Mouse (Mus musculus) neural tube, embryonic 13.5 days (tissue): ENCODE measurements around the gene Akr1c19. TPM values are rescaled to one million over a fixed set of nuclear protein-coding genes. Genes with fewer than 3 reads are reported as not detected.
"Not testable (repeated sequence)": the region's sequence is repeated elsewhere in the genome, so short reads cannot be mapped to it uniquely, and the experiment has no call there.

Source experiments
- ATAC-seq: fragments of 200-750 bp; cut with Nextera tagmentation; 2 replicates; pipeline ENCODE4 v1.8.0; 2017; ENCODE audit warnings: low read depth, mild to moderate bottlenecking, moderate TSS enrichment, moderate library complexity
- H3K27ac ChIP-seq: fragments of 300-500 bp; sonication (generic); replicated peaks from 2 replicates; pipeline ENCODE4 v1.5.1; 2015; ENCODE audit warnings: moderate library complexity, mild to moderate bottlenecking, inconsistent platforms
- H3K27me3 ChIP-seq: fragments of 300-500 bp; sonication (generic); 2 replicates; pipeline ENCODE4 v1.6.1; 2015; ENCODE audit warnings: mild to moderate bottlenecking, inconsistent platforms
- H3K36me3 ChIP-seq: fragments of 300-500 bp; sonication (generic); 2 replicates; pipeline ENCODE4 v1.6.1; 2015; ENCODE audit warnings: mild to moderate bottlenecking, inconsistent platforms
- H3K4me1 ChIP-seq: fragments of 300-500 bp; sonication (generic); replicated peaks from 2 replicates; pipeline ENCODE4 v1.6.1; 2015; ENCODE audit warnings: inconsistent platforms
- H3K4me2 ChIP-seq: fragments of 300-500 bp; sonication (generic); 2 replicates; pipeline ENCODE4 v1.6.1; 2015; ENCODE audit warnings: inconsistent platforms, mild to moderate bottlenecking, moderate library complexity
- H3K4me3 ChIP-seq: fragments of 300-500 bp; sonication (generic); 2 replicates; pipeline ENCODE4 v1.5.1; 2015; ENCODE audit warnings: mild to moderate bottlenecking, inconsistent platforms
- H3K9ac ChIP-seq: fragments of 300-500 bp; sonication (generic); 2 replicates; pipeline ENCODE4 v1.6.1; 2015; ENCODE audit warnings: moderate library complexity, mild to moderate bottlenecking, inconsistent platforms
- H3K9me3 ChIP-seq: fragments of 300-500 bp; sonication (generic); 2 replicates; pipeline ENCODE4 v1.6.1; 2016; ENCODE audit warnings: inconsistent platforms
- WGBS: fragments of 180-500 bp; shearing (Covaris S2); methylation state at CpG from one replicate; pipeline ENCODE4 v1.1.7; 2015; 5-methylcytosine and 5-hydroxymethylcytosine counted together
- polyA plus RNA-seq: library from polyadenylated mRNA; unstranded; fragments of >200 nt; fragmentation: Nextera tagmentation; extraction: Ambion mirVana; gene quantifications from 2 replicates; pipeline ENCODE4 v1.2.1, GENCODE M21; 2015

The Akr1c19 gene
- polyA plus RNA-seq, 1 experiment from 2014 or later = 4.1 TPM

DNA sequence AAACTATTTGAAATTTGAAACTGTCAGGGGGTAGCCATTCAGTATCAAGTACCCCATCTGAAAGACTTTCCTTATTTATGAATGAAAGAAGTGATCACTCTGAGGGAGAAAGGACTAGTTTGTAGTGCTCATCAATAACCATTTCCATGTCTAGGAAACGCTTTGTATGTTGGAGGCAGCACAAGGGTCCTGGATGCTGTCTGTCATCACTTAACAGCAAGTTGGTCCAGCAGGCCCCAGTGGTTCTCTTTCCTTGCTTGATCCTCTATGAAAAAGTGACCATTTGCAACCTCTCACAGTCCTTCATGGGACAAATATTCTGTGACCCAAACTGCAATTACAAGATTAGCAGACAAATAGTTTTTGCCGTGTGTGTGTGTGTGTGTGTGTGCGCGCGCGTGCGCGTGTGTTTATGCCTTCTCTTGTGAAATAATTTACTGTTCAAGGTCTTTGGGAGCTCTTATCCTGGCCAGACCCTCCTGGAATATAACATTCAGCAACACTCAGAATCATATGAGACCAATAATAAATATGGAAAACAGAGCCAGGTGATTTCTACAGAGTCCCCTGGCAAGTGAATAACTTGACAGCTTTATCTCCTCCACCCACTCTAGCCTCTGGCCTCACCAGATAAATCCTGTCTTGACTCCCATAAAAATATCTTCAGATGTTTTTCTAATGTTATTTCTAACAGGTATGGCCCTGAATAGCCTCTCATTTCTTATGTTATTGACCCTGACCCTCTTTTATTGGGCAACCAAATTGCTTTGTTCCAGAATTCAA, 2.5 kb downstream of the Akr1c19 start:
- WGBS = 90% methylated on average over 8 of the region's 8 CpGs

DNA sequence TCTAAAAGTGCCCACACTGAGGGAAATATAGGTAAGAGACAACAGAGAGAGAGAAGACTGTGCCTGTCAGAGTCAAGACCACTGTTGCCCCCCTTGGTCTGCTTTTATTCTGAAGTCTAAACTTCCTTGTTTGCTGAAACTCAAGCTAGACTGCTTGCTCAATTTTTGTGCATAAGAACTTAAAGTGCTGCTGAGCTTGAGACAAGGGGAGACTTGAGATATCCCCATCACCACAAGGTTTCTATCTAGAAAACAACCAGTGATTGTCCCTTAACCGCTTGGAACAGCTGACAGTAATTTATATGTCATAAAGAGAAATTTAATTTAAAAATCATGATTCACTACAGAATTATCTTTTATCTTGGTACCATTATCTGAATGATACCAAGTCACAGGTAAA, 4.6 kb downstream of the Akr1c19 start:
- Histone ChIP-seq H3K36me3 (no peaks in the 10 kb centered on the region), H3K4me2 (no peak overlapping the region), H3K9me3 (no peaks in the 10 kb centered on the region), H3K4me3 (no peak overlapping the region), H3K9ac (no peak overlapping the region), H3K4me1 (no peaks in the 10 kb centered on the region), H3K27me3 (no peaks in the 10 kb centered on the region), H3K27ac (no peak overlapping the region)
- 74% methylated on average over 1 of the region's 1 CpGs for whole genome bisulfite sequencing
- no peak for ATAC-seq

More for the DNA sequence above, 2.5 kb downstream of the Akr1c19 start:
- Histone ChIP-seq H3K9me3 (no peaks in the 10 kb centered on the region), H3K4me3 (no peak overlapping the region), H3K9ac (no peak overlapping the region), H3K4me1 (no peaks in the 10 kb centered on the region), H3K36me3 (no peaks in the 10 kb centered on the region), H3K4me2 (no peak overlapping the region), H3K27ac (no peak overlapping the region), H3K27me3 (no peaks in the 10 kb centered on the region)
- no peak for ATAC-seq

DNA sequence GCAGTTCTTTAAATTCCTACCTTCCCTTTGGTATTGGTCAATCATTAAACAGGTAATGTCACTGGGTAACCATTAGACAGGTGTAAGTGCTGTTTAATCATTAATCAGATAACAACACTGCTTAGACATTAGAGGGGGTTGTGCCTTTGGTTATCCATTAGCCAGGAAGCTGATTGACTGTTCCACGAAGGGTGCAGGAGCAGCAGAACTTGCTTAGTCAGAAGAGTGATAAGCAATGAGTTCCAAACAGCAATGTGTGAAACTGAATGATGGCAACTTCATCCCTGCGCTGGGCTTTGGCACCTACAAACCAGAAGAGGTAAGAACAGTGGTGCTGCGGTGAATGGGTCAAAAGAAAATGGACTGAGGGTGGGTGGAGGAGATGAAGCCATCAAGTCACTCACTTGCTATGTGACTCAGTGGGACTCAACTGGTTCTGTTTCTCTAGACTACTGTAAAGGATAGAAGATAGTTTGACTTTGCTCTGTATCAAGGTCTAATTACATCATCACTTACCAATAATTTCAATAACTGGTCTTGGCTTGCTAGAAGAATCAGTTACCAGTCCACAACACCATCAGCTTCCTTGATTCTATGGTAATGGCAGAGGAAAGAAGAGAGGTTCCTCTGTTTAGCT, 5.2 kb downstream of the Akr1c19 start:
- Histone ChIP-seq H3K9ac (no peak overlapping the region), H3K36me3 (no peaks in the 10 kb centered on the region), H3K27me3 (no peaks in the 10 kb centered on the region), H3K4me3 (no peak overlapping the region), H3K9me3 (no peaks in the 10 kb centered on the region), H3K27ac (no peak overlapping the region), H3K4me1 (no peaks in the 10 kb centered on the region), H3K4me2 (no peak overlapping the region)
- WGBS = 62% methylated on average over 3 of the region's 3 CpGs
- no peak for ATAC-seq

DNA sequence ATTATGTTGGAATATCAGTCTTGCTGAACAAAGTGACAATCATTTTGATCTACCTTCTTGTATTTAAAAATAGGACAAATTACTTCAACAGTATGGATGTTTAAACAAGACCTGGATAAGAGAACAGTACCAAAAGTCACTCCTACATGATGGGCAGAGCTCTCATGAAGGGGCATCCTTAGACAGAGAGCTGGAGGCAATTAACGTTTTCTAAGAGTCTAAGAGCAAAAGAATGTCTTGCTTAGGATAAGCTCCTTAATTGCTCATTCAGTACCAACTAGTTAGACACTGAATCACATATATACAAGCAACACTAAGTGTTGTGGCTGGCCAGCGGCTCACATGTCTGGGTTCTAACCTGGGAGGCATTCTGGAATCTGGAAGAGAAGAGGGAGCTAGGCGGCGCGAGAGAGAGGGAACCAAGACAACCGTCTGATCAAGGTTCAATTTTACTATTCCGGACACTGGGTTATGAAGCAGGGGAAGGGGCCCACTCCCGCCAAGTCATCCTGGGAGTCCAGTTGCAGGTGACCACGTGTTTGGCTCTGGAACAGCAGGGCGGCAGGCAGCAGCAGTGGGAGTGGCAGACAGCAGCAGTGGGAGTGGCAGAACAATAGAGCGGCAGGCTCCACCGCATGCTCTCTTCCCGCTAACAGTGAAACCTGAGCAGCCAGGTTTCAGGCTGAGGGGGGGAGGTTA, 16.5 kb downstream of the Akr1c19 start:
- peak overlapping the region; percentile 70 for H3K9ac ChIP-seq
- H3K4me3 ChIP-seq = peak overlapping the region; percentile 41
- no peaks in the 10 kb centered on the region for H3K9me3 ChIP-seq
- no peaks in the 10 kb centered on the region for H3K27me3 ChIP-seq
- ATAC-seq = peak; percentile 97
- peak overlapping the region; percentile 62 for H3K4me2 ChIP-seq
- H3K36me3 ChIP-seq = no peaks in the 10 kb centered on the region
- no peak overlapping the region for H3K27ac ChIP-seq
- H3K4me1 ChIP-seq = no peaks in the 10 kb centered on the region
- WGBS = 3% methylated on average over 13 of the region's 13 CpGs

DNA sequence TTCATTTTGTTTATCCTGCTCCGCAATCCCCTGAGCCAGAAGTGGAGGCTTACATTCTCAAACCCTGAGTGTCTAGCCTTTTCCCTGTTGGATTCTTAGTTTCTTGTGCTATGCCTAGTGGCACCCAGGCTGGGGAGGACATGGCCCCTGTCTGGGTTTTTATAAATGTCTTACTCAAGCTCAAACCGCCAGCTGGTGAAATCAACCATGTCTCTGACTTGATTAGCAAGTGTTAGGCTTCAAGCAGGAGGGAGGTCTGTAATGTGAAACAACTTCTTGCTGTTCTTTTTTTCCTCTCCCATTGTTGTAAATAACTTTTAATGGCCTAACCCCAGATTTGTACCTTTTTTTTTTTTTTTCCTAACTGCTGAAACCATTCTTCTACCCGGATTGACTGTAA, 20.8 kb downstream of the Akr1c19 start:
- 60% methylated on average over 3 of the region's 3 CpGs for WGBS
- ATAC-seq = no peak

DNA sequence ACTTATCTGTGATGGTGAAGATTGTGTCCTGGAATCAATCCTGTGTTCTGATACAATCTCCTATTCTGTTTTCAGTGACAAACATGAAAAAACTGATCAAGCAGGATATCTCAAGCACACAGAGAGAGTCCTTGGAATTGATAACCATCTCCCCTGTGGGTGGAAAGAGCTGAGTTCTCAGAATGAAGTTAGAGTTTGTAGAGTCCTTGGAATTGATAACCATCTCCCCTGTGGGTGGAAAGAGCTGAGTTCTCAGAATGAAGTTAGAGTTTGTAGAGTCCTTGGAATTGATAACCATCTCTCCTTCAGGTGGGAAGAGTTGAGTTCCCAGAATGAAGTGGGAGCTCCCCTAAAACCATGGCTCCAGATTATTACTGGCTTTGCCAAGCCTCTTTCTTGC, 28.4 kb downstream of the Akr1c19 start:
- not testable (repeated sequence) for H3K4me1 ChIP-seq, H3K27ac ChIP-seq, H3K9ac ChIP-seq, H3K27me3 ChIP-seq, H3K36me3 ChIP-seq, H3K9me3 ChIP-seq, ATAC-seq, H3K4me3 ChIP-seq, H3K4me2 ChIP-seq

More for the DNA sequence above, 20.8 kb downstream of the Akr1c19 start:
- Histone ChIP-seq H3K9me3 (no peaks in the 10 kb centered on the region), H3K9ac (no peak overlapping the region), H3K4me1 (no peaks in the 10 kb centered on the region), H3K27ac (no peak overlapping the region), H3K36me3 (no peaks in the 10 kb centered on the region), H3K27me3 (no peaks in the 10 kb centered on the region), H3K4me3 (no peak overlapping the region), H3K4me2 (no peak overlapping the region)

DNA sequence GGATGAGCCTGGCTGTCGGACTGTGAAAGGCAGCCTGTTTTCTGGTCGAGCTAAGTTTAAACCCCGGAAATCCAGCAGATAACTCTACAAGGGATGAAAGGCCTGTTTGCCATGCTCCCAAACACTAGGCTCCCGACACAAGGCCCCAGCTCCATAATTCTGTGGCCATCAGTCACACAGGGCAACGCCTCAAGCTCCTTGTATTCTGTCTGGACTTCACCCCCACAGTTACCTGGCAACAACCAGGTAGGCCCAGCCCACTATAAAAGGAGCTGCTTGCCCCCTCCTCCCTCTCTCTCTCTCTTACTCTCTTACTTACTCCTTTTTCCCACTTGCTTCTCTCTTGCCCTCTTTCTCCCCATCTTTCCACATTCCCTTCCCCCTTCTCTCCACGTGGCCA, 28.8 kb downstream of the Akr1c19 start:
- Histone ChIP-seq H3K27me3 (no peaks in the 10 kb centered on the region), H3K27ac (no peak overlapping the region), H3K9ac (no peak overlapping the region), H3K9me3 (no peaks in the 10 kb centered on the region), H3K4me3 (no peak overlapping the region), H3K4me2 (no peak overlapping the region), H3K36me3 (no peaks in the 10 kb centered on the region), H3K4me1 (no peaks in the 10 kb centered on the region)
- no peak for ATAC-seq
- WGBS = 81% methylated on average over 6 of the region's 6 CpGs

DNA sequence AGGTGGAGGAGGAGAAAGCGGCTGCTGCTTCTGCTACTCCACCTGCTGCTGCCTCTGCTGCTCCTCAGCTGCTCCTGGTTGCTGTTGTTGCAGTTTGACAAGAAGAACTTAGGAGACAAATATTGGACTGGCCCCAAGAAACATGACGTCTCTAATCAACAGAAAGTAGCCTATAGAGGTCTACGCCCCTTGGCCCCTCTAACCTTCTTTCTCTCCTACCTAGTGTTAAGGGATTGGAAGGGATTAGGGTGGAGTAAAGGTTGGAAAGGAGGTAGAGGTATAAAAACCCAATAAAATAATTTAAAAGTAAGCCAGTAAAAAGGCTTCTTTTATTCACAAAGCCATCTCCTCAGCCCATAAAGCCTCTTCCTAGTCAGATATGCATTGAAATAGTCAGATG, 36.1 kb downstream of the Akr1c19 start:
- H3K4me2 ChIP-seq = no peak overlapping the region
- ATAC-seq = no peak
- H3K27ac ChIP-seq = no peak overlapping the region
- H3K27me3 ChIP-seq = no peaks in the 10 kb centered on the region
- no peak overlapping the region for H3K9ac ChIP-seq
- no peaks in the 10 kb centered on the region for H3K36me3 ChIP-seq
- 89% methylated on average over 3 of the region's 3 CpGs for WGBS
- no peak overlapping the region for H3K4me3 ChIP-seq
- H3K9me3 ChIP-seq = no peaks in the 10 kb centered on the region
- H3K4me1 ChIP-seq = no peaks in the 10 kb centered on the region

DNA sequence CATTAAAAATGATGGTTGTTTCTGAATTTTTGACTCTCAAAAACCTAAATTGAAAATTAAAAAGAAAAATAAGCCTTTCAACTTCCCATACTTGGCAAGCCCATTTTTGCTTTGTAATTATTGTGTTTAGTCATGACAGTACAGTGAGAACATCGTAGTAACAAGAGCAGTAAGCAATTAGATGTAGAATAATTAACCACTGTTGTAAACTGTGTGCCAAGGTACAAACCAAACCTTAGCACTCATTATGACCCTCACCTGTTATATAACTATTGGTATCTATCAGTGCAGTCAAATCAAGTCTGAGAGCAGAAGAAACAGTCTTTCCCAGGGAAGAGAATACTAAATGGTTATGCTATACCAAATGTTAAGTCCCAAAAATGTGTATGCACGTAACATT, 36.5 kb downstream of the Akr1c19 start:
- no peak for ATAC-seq
- H3K36me3 ChIP-seq = no peaks in the 10 kb centered on the region
- no peaks in the 10 kb centered on the region for H3K9me3 ChIP-seq
- no peak overlapping the region for H3K27ac ChIP-seq
- H3K4me2 ChIP-seq = no peak overlapping the region
- no peak overlapping the region for H3K4me3 ChIP-seq
- H3K9ac ChIP-seq = no peak overlapping the region
- H3K4me1 ChIP-seq = no peaks in the 10 kb centered on the region
- H3K27me3 ChIP-seq = no peaks in the 10 kb centered on the region
- 87% methylated on average over 2 of the region's 2 CpGs for WGBS

DNA sequence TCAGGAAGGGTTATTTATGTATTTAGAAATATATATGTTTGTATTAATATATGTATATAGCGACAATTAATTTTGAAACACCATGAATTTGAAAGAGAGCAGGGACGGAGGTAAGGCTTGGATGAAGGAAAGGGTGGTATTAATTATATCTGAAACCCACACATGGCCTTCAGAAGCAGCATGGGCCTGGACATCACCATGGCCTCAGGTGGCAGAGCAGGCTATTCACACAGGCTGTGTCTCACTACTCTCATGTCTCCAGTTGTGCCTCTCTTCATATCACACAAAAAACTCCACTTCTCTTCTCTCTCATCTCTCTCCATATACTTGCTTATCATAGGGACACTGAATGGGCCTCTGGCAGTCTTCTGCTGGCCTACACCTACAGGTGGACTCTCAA, 37.0 kb downstream of the Akr1c19 start:
- H3K27ac ChIP-seq, H3K4me1 ChIP-seq, H3K9ac ChIP-seq, H3K9me3 ChIP-seq, H3K4me2 ChIP-seq, H3K27me3 ChIP-seq, H3K4me3 ChIP-seq, ATAC-seq, H3K36me3 ChIP-seq: not testable (repeated sequence)
- WGBS = 85% methylated on average over 2 of the region's 2 CpGs

DNA sequence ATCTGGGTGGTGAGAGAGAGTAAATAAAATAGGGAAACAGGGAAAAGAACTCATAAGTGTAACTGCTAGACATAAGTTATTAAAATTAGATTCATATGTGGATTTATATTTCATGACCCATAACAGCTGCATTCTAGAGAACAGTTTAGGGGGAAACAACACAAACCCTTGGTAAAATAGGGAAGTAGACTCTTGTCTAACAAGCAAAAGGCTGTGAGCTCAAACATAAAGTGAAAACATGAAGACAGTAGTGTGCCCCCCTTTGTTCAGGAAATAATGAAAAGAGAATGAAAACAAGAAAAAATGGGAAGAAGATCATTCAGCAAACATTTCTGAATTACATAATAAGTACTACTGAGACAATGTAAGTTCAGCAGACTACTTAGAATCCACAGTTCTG, 42.4 kb downstream of the Akr1c19 start:
- no peaks in the 10 kb centered on the region for H3K27me3 ChIP-seq
- H3K9me3 ChIP-seq = no peaks in the 10 kb centered on the region
- H3K4me1 ChIP-seq = no peaks in the 10 kb centered on the region
- H3K27ac ChIP-seq = no peak overlapping the region
- no peaks in the 10 kb centered on the region for H3K36me3 ChIP-seq
- no peak overlapping the region for H3K9ac ChIP-seq
- H3K4me3 ChIP-seq = no peak overlapping the region
- no peak overlapping the region for H3K4me2 ChIP-seq
- no peak for ATAC-seq

DNA sequence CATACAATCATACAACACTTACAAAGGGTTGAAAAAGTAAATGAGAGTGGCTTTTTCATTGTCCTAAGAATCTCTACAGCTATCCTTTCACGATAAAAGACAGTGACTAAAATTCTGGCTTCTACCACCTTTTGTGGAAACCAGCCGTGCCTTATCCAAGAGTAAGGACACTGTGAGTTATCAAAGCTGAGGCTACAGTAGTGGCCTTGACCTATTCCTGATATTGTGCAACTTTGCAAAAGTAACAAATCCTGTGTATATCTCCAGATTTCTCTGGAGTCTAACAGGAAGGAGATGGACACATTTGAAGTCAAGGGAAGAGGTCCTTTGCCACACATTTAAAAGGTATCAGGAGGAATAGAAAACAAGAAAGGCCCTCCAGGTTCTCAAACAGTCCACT, 49.0 kb downstream of the Akr1c19 start:
- Histone ChIP-seq H3K4me3 (no peak overlapping the region), H3K4me1 (no peaks in the 10 kb centered on the region)

More for the DNA sequence above, 49.0 kb downstream of the Akr1c19 start:
- no peak overlapping the region for H3K4me2 ChIP-seq
- WGBS = 89% methylated on average over 2 of the region's 2 CpGs
- H3K9me3 ChIP-seq = no peaks in the 10 kb centered on the region
- ATAC-seq = no peak
- H3K27me3 ChIP-seq = no peaks in the 10 kb centered on the region
- H3K9ac ChIP-seq = no peak overlapping the region
- H3K27ac ChIP-seq = no peak overlapping the region
- no peaks in the 10 kb centered on the region for H3K36me3 ChIP-seq
